Mouse (Mus musculus) thymus, adult 2 months (tissue): ENCODE results near the gene Ddb1.

Source experiments
- CTCF ChIP-seq: fragments of 200-500 bp; IDR thresholded peaks from 2 replicates; pipeline ENCODE4 v1.5.1; 2012; ENCODE audit warnings: mild to moderate bottlenecking, control low read depth, low read length, moderate library complexity, borderline replicate concordance; ENCODE audit not compliant: control insufficient read depth, poor library complexity, insufficient read depth; ENCODE audit errors: extremely low read depth
- POLR2A ChIP-seq: fragments of 200-500 bp; IDR thresholded peaks from 2 replicates; pipeline ENCODE4 v1.6.1; 2012; ENCODE audit warnings: mild to moderate bottlenecking, low read length, control low read depth, moderate library complexity; ENCODE audit not compliant: control insufficient read depth, poor library complexity, insufficient read depth; ENCODE audit errors: extremely low read depth

GRCm38 (mm10) chr19:10557430-10557829, 47.7 kb upstream of the Ddb1 start:
- TF ChIP-seq POLR2A (no peak), CTCF (no peak)
